ENCODE assay signal across 22 mouse cellular contexts in genomic region chr17:44592737-44593090, GRCm38 (mm10).
DNase-seq lines count a peak whose midpoint lies in the region; ATAC-seq lines count a peak whose summit lies in the region.
"Had no signal": no experiment of that assay in that cellular context is flagged by ENCODE, and none has a peak within 500 bp of the region (broad histone marks: within the 10 kb centered on the region; RNA-seq: fewer than 3 reads in every experiment).

No protein-coding gene starts in this region.

- no peaks in the 10 kb centered on the region for H3K36me3 ChIP-seq in embryonic facial prominence, embryonic 15.5 days
- H3K36me3 ChIP-seq in limb, embryonic 15.5 days: no peaks in the 10 kb centered on the region
- H3K36me3 ChIP-seq: hindbrain, embryonic 13.5 days; intestine, embryonic 15.5 days had no signal

- 0 out of 2 replicates have a peak overlapping the region, but pooled peaks have one; percentile 34 for H3K27ac ChIP-seq in embryonic facial prominence, embryonic 15.5 days (replicated peaks)
- 0 out of 2 replicates have a peak overlapping the region, but pooled peaks have one; percentile 18 for H3K27ac ChIP-seq in limb, embryonic 15.5 days
- H3K27ac ChIP-seq: gastrocnemius, adult 2 months; hindbrain, embryonic 13.5 days; intestine, embryonic 15.5 days had no signal

- no peak overlapping the region for H3K9ac ChIP-seq in embryonic facial prominence, embryonic 15.5 days
- no peak overlapping the region for H3K9ac ChIP-seq in limb, embryonic 15.5 days
- H3K9ac ChIP-seq: forebrain, postnatal 0 days; hindbrain, embryonic 13.5 days; intestine, embryonic 15.5 days had no signal

- no peaks in the 10 kb centered on the region for H3K27me3 ChIP-seq in embryonic facial prominence, embryonic 15.5 days
- H3K27me3 ChIP-seq in limb, embryonic 15.5 days: no peaks in the 10 kb centered on the region
- H3K27me3 ChIP-seq: hindbrain, embryonic 13.5 days; intestine, embryonic 15.5 days; Patski had no signal

- WGBS in embryonic facial prominence, embryonic 15.5 days: 73% methylated on average over 6 of the region's 6 CpGs
- WGBS in limb, embryonic 15.5 days: 66% methylated on average over 6 of the region's 6 CpGs

- no peak overlapping the region for H3K4me3 ChIP-seq in embryonic facial prominence, embryonic 15.5 days (replicated peaks)
- no peak overlapping the region for H3K4me3 ChIP-seq in limb, embryonic 15.5 days
- H3K4me3 ChIP-seq: gastrocnemius, adult 2 months; hindbrain, embryonic 13.5 days; intestine, embryonic 15.5 days had no signal

- ATAC-seq in embryonic facial prominence, embryonic 15.5 days (ENCODE audit: insufficient number of reproducible peaks, low FRiP score, low TSS enrichment, low read depth): no peak
- no peak for ATAC-seq in limb, embryonic 15.5 days (ENCODE audit: insufficient number of reproducible peaks, low FRiP score, low TSS enrichment, low read depth)
- ATAC-seq: forebrain, embryonic 14.5 days; forebrain, postnatal 0 days; hindbrain, embryonic 16.5 days; intestine, embryonic 15.5 days; Patski had no signal

- H3K9me3 ChIP-seq in embryonic facial prominence, embryonic 15.5 days (replicated peaks): no peaks in the 10 kb centered on the region
- H3K9me3 ChIP-seq in limb, embryonic 15.5 days: no peaks in the 10 kb centered on the region
- H3K9me3 ChIP-seq: hindbrain, embryonic 13.5 days; intestine, embryonic 15.5 days had no signal

- DNase-seq in 3T3-L1 (ENCODE audit: low read depth, low spot score) (peak; percentile 67), NIH3T3 (ENCODE audit: low read depth) (peak; percentile 51)
- no peak for DNase-seq in layer of hippocampus, adult 8-10 months (ENCODE audit: low spot score in 2 of 2)
- no peak for DNase-seq in layer of hippocampus, postnatal 25 days (ENCODE audit: extremely low spot score in 1 of 2, low spot score in 1 of 2)
- no peak for DNase-seq in cerebellum, adult 11-12 months
- DNase-seq: adrenal gland, adult 2 months; adrenal gland, postnatal 25 days; cerebellum, adult 2 months; cerebellum, adult 9-11 months; cerebellum, postnatal 25 days; forebrain, postnatal 0 days; gastrocnemius, adult 2 months; gastrocnemius, postnatal 14 days; kidney, adult 18-20 months had no signal

- H3K4me2 ChIP-seq in embryonic facial prominence, embryonic 15.5 days (replicated peaks): no peak overlapping the region
- H3K4me2 ChIP-seq in limb, embryonic 15.5 days: no peak overlapping the region
- H3K4me2 ChIP-seq: heart, embryonic 11.5 days; hindbrain, embryonic 13.5 days; intestine, embryonic 15.5 days had no signal

- H3K4me1 ChIP-seq in embryonic facial prominence, embryonic 15.5 days: peaks cover 16% of the 10 kb centered on the region
- peaks cover 20% of the 10 kb centered on the region for H3K4me1 ChIP-seq in limb, embryonic 15.5 days
- H3K4me1 ChIP-seq: intestine, embryonic 15.5 days had no signal

Comparison
In these comparisons a context has a peak if more than half of its experiments do, and no peak if none do; other contexts are left out.
1. DNase-seq: peak in 3T3-L1 (single experiment) and NIH3T3 (single experiment); none in layer of hippocampus, adult 8-10 months (0 of 2), layer of hippocampus, postnatal 25 days (0 of 2) and cerebellum, adult 11-12 months (single experiment).